Mouse (Mus musculus) hindbrain, embryonic 12.5 days (tissue): ENCODE measurements around the gene Usp36. TPM values are rescaled to one million over a fixed set of nuclear protein-coding genes. Genes with fewer than 3 reads are reported as not detected.

Experiments used
- ATAC-seq: fragments of 200-750 bp; cut with Nextera tagmentation; 2 replicates; pipeline ENCODE4 v1.8.0; 2017; ENCODE audit warnings: moderate TSS enrichment; ENCODE audit not compliant: low FRiP score
- H3K27ac ChIP-seq: fragments of 300-500 bp; sonication (generic); 2 replicates; pipeline ENCODE4 v1.5.1; 2016; ENCODE audit warnings: mild to moderate bottlenecking
- H3K27me3 ChIP-seq: fragments of 300-500 bp; sonication (generic); 2 replicates; pipeline ENCODE4 v1.6.1; 2016; ENCODE audit warnings: mild to moderate bottlenecking
- H3K36me3 ChIP-seq: fragments of 300-500 bp; sonication (generic); 2 replicates; pipeline ENCODE4 v1.6.1; 2016; ENCODE audit warnings: mild to moderate bottlenecking
- H3K4me1 ChIP-seq: fragments of 300-500 bp; sonication (generic); 2 replicates; pipeline ENCODE4 v1.6.1; 2016
- H3K4me2 ChIP-seq: fragments of 300-500 bp; sonication (generic); replicated peaks from 2 replicates; pipeline ENCODE4 v1.6.1; 2016; ENCODE audit warnings: mild to moderate bottlenecking
- H3K4me3 ChIP-seq: fragments of 300-500 bp; sonication (generic); 2 replicates; pipeline ENCODE4 v1.5.1; 2016; ENCODE audit warnings: mild to moderate bottlenecking
- H3K9ac ChIP-seq: fragments of 300-500 bp; sonication (generic); 2 replicates; pipeline ENCODE4 v1.6.1; 2016; ENCODE audit warnings: mild to moderate bottlenecking, moderate library complexity
- H3K9me3 ChIP-seq: fragments of 300-500 bp; sonication (generic); replicated peaks from 2 replicates; pipeline ENCODE4 v1.6.1; 2016; ENCODE audit warnings: mild to moderate bottlenecking
- WGBS: fragments of 180-500 bp; shearing (Covaris S2); methylation state at CpG from one replicate; pipeline ENCODE4 v1.1.7; 2016; 5-methylcytosine and 5-hydroxymethylcytosine counted together
- polyA plus RNA-seq: library from polyadenylated mRNA; unstranded; fragments of >200 nt; fragmentation: Nextera tagmentation; extraction: Ambion mirVana; gene quantifications from 2 replicates; pipeline ENCODE4 v1.2.1, GENCODE M21; 2016

Usp36 gene
- polyA plus RNA-seq, 1 experiment from 2014 or later, result 19.9 TPM

DNA sequence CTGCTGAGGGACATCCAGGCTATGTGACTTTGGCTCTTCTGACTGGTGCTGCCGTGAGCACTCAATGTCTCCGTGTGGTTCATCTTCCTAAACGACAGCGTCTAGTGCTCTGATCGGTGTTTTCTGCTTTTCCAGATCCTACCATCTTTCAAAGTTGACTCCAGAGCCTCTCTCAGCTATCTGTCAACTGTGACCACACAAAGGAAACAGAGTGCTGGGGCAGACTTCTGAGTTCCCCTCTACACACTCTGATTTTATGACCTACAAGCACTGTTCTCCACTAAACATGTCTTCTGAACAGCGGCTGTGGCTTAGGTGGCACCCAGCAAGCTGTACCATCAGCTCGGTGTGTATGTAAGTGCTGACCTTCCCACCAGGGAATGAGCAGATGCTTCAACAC, 63.2 kb downstream of the Usp36 start:
- no peak overlapping the region for H3K9ac ChIP-seq
- WGBS, result 93% methylated on average over 7 of the region's 7 CpGs
- no peak overlapping the region for H3K4me2 ChIP-seq
- H3K4me1 ChIP-seq, result peaks cover 12% of the 10 kb centered on the region
- no peak overlapping the region for H3K4me3 ChIP-seq
- no peak overlapping the region for H3K27ac ChIP-seq
- ATAC-seq, result no peak
- no peaks in the 10 kb centered on the region for H3K36me3 ChIP-seq
- H3K9me3 ChIP-seq, result no peaks in the 10 kb centered on the region
- H3K27me3 ChIP-seq, result no peaks in the 10 kb centered on the region

DNA sequence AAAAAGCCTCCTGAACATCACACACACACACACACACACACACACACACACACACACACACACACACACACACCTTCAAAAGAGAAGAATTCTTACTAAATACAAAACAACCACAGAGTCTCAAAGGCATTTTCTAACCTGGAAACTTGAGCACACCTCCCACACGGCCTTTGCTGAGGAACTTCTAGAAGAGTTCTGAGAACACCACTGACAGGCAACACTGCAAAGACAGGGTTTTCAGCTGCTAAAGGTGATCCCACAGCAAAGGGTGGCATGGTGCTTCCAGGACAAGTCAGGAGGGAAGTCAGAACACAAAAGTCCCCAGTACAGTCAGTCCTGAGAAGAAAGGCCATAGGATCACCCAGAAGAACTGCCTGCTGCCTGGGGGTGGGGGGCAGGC, 64.2 kb downstream of the Usp36 start:
- H3K4me1 ChIP-seq, result peaks cover 12% of the 10 kb centered on the region
- H3K27me3 ChIP-seq, result no peaks in the 10 kb centered on the region
- 76% methylated on average over 1 of the region's 1 CpGs for WGBS
- H3K36me3 ChIP-seq, result no peaks in the 10 kb centered on the region
- H3K9me3 ChIP-seq, result no peaks in the 10 kb centered on the region
- no peak overlapping the region for H3K27ac ChIP-seq
- H3K4me3 ChIP-seq, result no peak overlapping the region
- ATAC-seq, result no peak
- no peak overlapping the region for H3K9ac ChIP-seq
- H3K4me2 ChIP-seq, result no peak overlapping the region

DNA sequence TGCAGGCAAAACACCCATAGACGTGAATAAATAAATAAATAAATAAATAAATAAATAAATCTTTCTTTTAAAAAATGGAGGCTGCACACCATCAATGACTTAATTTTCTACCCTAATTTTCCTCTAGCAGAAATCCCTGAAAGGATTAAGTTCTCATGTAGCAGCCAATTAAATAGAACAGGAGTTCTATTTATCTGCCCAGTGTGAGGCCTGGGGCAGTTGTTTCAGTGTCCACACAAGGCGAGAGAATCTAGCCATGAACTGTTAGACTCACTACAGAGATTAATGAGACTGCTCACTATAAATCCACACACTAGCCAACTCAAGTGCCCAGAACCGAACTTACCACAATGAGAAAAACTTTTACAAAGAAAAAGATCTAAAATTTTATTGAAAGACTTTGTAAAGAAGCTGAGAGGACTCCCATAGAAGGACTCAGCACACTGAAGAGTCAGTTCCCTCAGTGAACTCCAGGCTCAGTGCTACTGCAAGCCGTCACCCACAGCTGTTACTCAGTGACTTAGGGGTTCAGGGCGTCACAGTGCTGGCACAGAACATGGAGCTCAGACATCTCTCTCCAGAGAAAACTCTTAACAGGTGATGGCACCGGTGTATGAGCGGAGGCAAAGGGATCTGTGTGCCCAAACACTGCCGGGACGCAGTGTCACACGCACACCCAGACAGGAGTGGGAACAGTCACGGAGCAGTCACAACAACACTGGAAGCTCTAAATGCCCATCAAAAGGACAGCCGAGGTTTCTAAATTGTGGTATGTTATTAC, 64.8 kb downstream of the Usp36 start:
- WGBS, result 80% methylated on average over 12 of the region's 12 CpGs
- ATAC-seq, result no peak

DNA sequence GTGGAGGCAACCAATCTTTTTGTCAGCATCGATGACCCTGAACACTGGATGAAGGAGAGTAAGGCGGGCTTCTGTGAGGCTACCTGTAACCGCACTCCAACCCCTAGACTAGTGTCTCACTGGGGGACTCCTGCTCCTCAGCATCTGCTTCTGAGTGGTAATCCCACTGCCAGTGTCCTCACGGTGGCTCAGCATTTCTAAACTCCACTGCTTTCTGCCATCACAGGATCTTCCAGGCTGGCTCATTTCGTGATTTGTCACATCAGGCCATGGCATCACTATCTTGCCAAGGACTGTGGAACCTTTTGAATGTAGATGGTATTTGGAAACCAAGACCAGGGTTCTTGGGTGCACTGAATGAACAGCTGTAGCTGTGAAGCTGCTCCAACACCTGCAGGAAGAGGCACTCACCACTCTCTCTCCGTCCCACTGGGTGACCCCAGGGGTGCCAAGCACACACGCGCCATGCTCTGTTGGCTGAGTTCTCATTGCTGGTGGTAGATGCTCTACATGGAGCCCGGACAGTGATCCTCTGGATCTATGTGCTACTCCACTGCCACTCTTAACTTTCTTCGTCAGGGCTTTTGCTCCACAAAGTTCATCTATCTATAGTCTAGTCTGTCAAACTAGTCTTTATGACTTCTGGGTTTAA, 66.5 kb downstream of the Usp36 start:
- no peak overlapping the region for H3K9ac ChIP-seq
- H3K27ac ChIP-seq, result no peak overlapping the region
- peaks cover 12% of the 10 kb centered on the region for H3K4me1 ChIP-seq
- no peaks in the 10 kb centered on the region for H3K27me3 ChIP-seq
- no peak for ATAC-seq
- WGBS, result 87% methylated on average over 10 of the region's 10 CpGs
- no peaks in the 10 kb centered on the region for H3K36me3 ChIP-seq
- H3K9me3 ChIP-seq, result no peaks in the 10 kb centered on the region
- no peak overlapping the region for H3K4me3 ChIP-seq
- no peak overlapping the region for H3K4me2 ChIP-seq

More for the DNA sequence above, 64.8 kb downstream of the Usp36 start:
- Histone ChIP-seq H3K9me3 (no peaks in the 10 kb centered on the region), H3K9ac (no peak overlapping the region), H3K4me3 (no peak overlapping the region), H3K4me1 (peaks cover 12% of the 10 kb centered on the region), H3K4me2 (no peak overlapping the region), H3K27me3 (no peaks in the 10 kb centered on the region), H3K36me3 (no peaks in the 10 kb centered on the region), H3K27ac (no peak overlapping the region)

DNA sequence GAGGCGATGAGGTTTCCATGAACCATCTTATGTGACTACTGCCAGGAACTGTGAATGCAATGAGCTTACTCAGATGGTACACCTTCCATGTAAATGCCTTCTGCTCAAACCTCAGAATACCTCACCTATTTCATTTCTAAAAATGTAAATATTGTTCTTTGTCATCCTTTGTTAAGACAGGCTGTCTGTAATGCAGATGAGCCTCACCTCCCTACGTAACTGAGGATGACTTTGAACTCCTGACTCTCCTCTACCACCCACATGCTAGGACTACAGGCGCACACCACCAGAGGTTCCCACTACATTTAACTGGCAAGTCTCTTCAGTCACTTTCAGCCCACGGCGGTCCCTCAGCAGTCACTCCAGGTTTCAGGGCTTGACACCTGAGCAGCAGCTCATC, 67.1 kb downstream of the Usp36 start:
- ATAC-seq, result no peak
- 85% methylated on average over 5 of the region's 5 CpGs for WGBS
- Histone ChIP-seq H3K9me3 (no peaks in the 10 kb centered on the region), H3K4me2 (no peak overlapping the region), H3K36me3 (no peaks in the 10 kb centered on the region), H3K4me3 (no peak overlapping the region), H3K27me3 (no peaks in the 10 kb centered on the region), H3K27ac (no peak overlapping the region), H3K4me1 (peaks cover 12% of the 10 kb centered on the region), H3K9ac (no peak overlapping the region)

DNA sequence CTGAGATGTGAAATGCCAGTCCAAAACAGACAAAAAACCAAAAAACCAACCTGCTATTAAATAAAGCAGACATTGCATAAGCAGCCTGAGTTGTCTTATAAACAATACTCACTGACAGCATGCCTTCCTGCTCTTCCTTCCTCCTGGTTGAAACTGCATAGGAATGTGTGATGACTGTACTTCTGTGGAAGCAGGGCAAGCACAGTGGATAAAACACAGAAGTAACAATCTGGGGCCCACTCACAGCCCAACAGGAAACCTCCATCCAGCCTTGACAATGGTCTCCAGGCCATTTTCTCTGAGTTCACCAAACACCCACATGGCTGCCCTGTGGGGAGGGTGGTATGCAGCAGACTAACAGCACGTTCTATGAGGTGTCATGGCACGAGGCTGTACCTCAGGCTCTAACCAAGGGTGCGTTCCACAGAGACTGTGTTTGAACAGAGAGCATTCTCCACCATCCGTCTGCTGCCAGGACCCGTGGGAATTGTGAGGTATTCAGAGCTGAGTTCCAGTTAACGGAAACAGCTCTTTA, 67.6 kb downstream of the Usp36 start:
- no peak for ATAC-seq
- Histone ChIP-seq H3K9me3 (no peaks in the 10 kb centered on the region), H3K4me1 (peaks cover 12% of the 10 kb centered on the region), H3K4me2 (no peak overlapping the region), H3K9ac (no peak overlapping the region), H3K4me3 (no peak overlapping the region), H3K27ac (no peak overlapping the region), H3K27me3 (no peaks in the 10 kb centered on the region), H3K36me3 (no peaks in the 10 kb centered on the region)
- WGBS, result 53% methylated on average over 6 of the region's 6 CpGs

DNA sequence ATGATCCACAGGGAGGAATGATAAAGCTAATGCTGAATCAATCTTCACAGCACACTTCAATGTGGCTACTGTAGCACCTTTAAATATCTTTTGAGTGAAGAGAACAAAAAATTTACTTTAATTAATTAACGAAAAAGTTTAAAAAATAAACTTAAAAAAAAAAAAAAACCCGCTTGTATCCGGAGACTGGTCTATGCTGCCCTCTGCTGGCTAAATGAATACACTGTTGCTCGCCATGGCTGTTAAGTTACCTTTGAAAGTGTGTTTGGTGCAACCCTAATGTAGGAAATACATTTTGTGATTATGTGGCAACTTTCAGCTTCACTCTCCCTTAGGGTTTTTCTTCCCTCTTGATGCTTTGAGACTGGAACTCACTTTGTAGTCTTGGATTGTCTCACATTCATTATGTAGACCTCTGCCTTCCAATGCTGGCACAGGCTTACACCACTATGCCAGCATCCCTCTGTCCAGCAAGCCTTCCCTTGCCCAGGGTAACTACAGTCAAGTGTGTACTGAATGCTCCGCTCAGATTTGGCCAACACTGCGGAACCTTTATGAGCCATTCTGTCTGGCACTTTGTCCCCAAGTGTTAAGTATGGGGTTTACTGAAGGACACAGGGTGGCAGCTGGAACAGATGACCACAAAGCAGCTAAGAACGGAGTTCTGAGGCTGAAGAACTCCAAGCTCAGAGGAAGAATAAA, 69.3 kb downstream of the Usp36 start:
- WGBS, result 25% methylated on average over 7 of the region's 7 CpGs
- H3K36me3 ChIP-seq, result no peaks in the 10 kb centered on the region
- no peak overlapping the region for H3K4me3 ChIP-seq
- H3K4me1 ChIP-seq, result peaks cover 4% of the 10 kb centered on the region
- no peak overlapping the region for H3K9ac ChIP-seq
- no peaks in the 10 kb centered on the region for H3K27me3 ChIP-seq
- no peak overlapping the region for H3K4me2 ChIP-seq
- ATAC-seq, result no peak
- no peak overlapping the region for H3K27ac ChIP-seq
- H3K9me3 ChIP-seq, result no peaks in the 10 kb centered on the region

DNA sequence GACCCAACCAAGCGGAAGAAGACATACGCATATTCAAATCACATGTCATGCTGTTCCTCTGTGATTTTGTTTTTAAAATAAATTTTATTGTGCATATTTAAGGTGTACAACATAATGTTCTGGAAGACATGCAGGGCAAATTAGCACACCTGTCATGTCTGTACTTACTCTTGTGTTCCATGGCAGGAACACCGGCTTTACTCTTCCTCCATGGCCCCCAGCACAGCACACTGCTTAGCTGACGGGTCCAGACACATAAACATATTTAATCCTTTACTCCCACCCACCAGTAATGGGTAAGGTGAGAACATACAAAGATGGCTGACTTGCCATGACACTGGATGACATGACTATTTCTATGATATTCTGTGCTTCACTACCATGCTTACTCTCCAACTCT, 71.0 kb downstream of the Usp36 start:
- no peak for ATAC-seq
- H3K27me3 ChIP-seq, result no peaks in the 10 kb centered on the region
- no peak overlapping the region for H3K9ac ChIP-seq
- no peaks in the 10 kb centered on the region for H3K9me3 ChIP-seq
- no peaks in the 10 kb centered on the region for H3K36me3 ChIP-seq
- no peak overlapping the region for H3K4me2 ChIP-seq
- H3K4me1 ChIP-seq, result no peaks in the 10 kb centered on the region; the same call in 1 of the 2 replicates
- no peak overlapping the region for H3K27ac ChIP-seq
- 91% methylated on average over 4 of the region's 4 CpGs for WGBS
- H3K4me3 ChIP-seq, result no peak overlapping the region

DNA sequence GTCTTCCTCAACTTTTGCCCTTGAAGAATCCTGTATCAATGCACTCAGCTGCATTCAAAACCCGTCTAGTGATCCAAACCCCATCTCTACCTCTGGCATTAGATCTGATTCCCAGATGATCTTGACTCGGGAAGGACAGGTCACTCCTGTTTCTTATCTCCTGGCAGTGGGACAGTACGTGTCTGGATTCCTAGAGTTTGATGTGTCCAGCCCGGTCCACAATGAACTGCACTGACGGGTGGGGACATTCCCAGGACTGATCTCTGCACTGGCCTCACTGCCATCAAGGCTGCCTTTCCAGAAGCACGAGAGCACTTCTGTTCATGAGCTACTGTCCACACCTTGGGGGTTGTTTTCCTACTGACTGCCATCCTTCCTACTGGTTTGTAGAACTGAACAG, 73.6 kb downstream of the Usp36 start:
- H3K27me3 ChIP-seq, result no peaks in the 10 kb centered on the region
- H3K4me3 ChIP-seq, result no peak overlapping the region
- H3K9me3 ChIP-seq, result no peaks in the 10 kb centered on the region
- no peak overlapping the region for H3K27ac ChIP-seq
- no peaks in the 10 kb centered on the region for H3K36me3 ChIP-seq
- H3K4me2 ChIP-seq, result no peak overlapping the region
- 84% methylated on average over 6 of the region's 6 CpGs for WGBS
- no peak for ATAC-seq
- peaks cover 17% of the 10 kb centered on the region for H3K4me1 ChIP-seq
- H3K9ac ChIP-seq, result no peak overlapping the region

DNA sequence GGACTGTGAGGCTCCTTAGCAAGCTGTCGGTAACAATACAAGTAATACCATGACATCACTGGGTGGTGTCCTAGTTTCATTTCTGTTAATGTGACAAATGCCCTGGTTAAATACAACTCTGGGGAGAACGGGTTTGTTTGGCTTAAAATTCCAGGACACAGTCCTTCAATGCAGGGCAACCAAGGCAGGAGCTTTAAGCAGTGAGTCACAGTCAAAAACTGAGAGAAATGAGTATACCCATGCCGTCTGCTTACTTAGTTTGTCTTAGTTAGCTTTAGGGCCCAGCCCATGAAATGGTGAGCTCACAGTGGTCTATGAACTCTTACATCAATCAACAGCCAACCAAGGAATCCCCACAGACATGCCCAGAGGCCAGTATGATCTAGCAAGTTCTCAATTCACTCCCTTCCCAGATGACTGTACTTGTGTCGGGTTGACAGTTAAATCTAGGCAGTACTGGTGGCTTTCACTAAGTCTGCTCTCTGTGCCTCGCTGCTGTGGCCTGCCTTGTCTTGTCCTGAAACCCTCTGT, 74.1 kb downstream of the Usp36 start:
- H3K36me3 ChIP-seq, result no peaks in the 10 kb centered on the region
- H3K4me3 ChIP-seq, result no peak overlapping the region
- H3K27ac ChIP-seq, result no peak overlapping the region
- 85% methylated on average over 5 of the region's 5 CpGs for WGBS
- ATAC-seq, result no peak
- no peak overlapping the region for H3K4me2 ChIP-seq
- peaks cover 21% of the 10 kb centered on the region for H3K4me1 ChIP-seq
- no peak overlapping the region for H3K9ac ChIP-seq
- no peaks in the 10 kb centered on the region for H3K27me3 ChIP-seq
- H3K9me3 ChIP-seq, result no peaks in the 10 kb centered on the region

DNA sequence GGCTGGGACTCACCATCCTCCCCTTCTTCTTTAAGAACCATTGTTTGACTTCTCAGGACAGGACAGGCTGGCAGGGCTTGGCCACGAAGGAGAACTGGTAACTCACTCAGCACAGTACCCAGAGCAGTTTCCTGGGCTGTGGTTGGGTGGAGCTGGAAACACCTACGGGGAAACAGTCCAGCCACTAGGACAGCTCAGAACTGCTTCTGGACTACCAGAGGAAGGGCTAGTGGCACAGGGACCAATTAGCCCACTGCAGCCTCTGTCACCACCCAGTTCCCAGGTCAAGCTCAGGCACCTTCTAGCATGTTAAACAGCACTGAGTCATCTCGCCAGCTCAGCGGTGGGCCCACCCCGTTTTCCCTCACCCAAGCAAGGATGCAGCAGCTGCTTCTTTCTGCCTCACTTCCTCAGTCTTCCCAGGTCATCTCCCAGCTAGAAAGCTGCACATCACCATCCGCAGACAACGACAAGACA, 77.4 kb downstream of the Usp36 start:
- no peak overlapping the region for H3K9ac ChIP-seq

More for the DNA sequence above, 77.4 kb downstream of the Usp36 start:
- no peak overlapping the region for H3K4me2 ChIP-seq
- H3K4me1 ChIP-seq, result peaks cover 54% of the 10 kb centered on the region
- no peaks in the 10 kb centered on the region for H3K27me3 ChIP-seq
- H3K27ac ChIP-seq, result no peak overlapping the region
- no peaks in the 10 kb centered on the region for H3K36me3 ChIP-seq
- no peak overlapping the region for H3K4me3 ChIP-seq
- H3K9me3 ChIP-seq, result no peaks in the 10 kb centered on the region
- ATAC-seq, result no peak
- WGBS, result 66% methylated on average over 7 of the region's 7 CpGs
